Mouse (Mus musculus) stomach, embryonic 15.5 days (tissue): ENCODE measurements around the gene Aamdc. TPM values are rescaled to one million over a fixed set of nuclear protein-coding genes. Genes with fewer than 3 reads are reported as not detected.

Experiments used
- ATAC-seq: fragments of 200-750 bp; cut with Nextera tagmentation; 2 replicates; pipeline ENCODE4 v1.8.0; 2017; ENCODE audit warnings: low read depth, moderate number of reproducible peaks, moderate TSS enrichment; ENCODE audit not compliant: insufficient read depth, low FRiP score
- H3K27ac ChIP-seq: fragments of 300-500 bp; sonication (generic); 2 replicates; pipeline ENCODE4 v1.5.1; 2015; ENCODE audit warnings: mild to moderate bottlenecking, inconsistent platforms
- H3K27me3 ChIP-seq: fragments of 300-500 bp; sonication (generic); replicated peaks from 2 replicates; pipeline ENCODE4 v1.6.1; 2015; ENCODE audit warnings: inconsistent platforms
- H3K36me3 ChIP-seq: fragments of 300-500 bp; sonication (generic); 2 replicates; pipeline ENCODE4 v1.6.1; 2015; ENCODE audit warnings: inconsistent platforms
- H3K4me1 ChIP-seq: fragments of 300-500 bp; sonication (generic); 2 replicates; pipeline ENCODE4 v1.6.1; 2015; ENCODE audit warnings: inconsistent platforms
- H3K4me2 ChIP-seq: fragments of 300-500 bp; sonication (generic); 2 replicates; pipeline ENCODE4 v1.6.1; 2015; ENCODE audit warnings: mild to moderate bottlenecking, inconsistent platforms
- H3K4me3 ChIP-seq: fragments of 300-500 bp; sonication (generic); replicated peaks from 2 replicates; pipeline ENCODE4 v1.5.1; 2015; ENCODE audit warnings: inconsistent platforms
- H3K9ac ChIP-seq: fragments of 300-500 bp; sonication (generic); 2 replicates; pipeline ENCODE4 v1.6.1; 2015; ENCODE audit warnings: inconsistent platforms
- H3K9me3 ChIP-seq: fragments of 300-500 bp; sonication (generic); 2 replicates; pipeline ENCODE4 v1.6.1; 2016; ENCODE audit warnings: inconsistent platforms
- whole genome bisulfite sequencing: fragments of 180-500 bp; shearing (Covaris S2); methylation state at CpG from one replicate; pipeline ENCODE4 v1.1.7; 2015; 5-methylcytosine and 5-hydroxymethylcytosine counted together
- polyA plus RNA-seq: library from polyadenylated mRNA; unstranded; fragments of >200 nt; fragmentation: Nextera tagmentation; extraction: Ambion mirVana; gene quantifications from 2 replicates; pipeline ENCODE4 v1.2.1, GENCODE M21; 2015

Aamdc gene
- polyA plus RNA-seq, 1 experiment from 2014 or later = 51.9 TPM

GRCm38 (mm10) chr7:97500555-97501209, 78.6 kb downstream of the Aamdc start:
- Histone ChIP-seq H3K4me1 (no peaks in the 10 kb centered on the region), H3K4me2 (no peak overlapping the region), H3K9me3 (no peaks in the 10 kb centered on the region), H3K27me3 (no peaks in the 10 kb centered on the region), H3K4me3 (no peak overlapping the region), H3K9ac (no peak overlapping the region), H3K27ac (no peak overlapping the region), H3K36me3 (peaks cover 17% of the 10 kb centered on the region)
- 71% methylated on average over 5 of the region's 5 CpGs for WGBS
- no peak for ATAC-seq

Other genes starting within 250 kb of the Aamdc start
- gene Usp35, start 247.5 kb downstream of the Aamdc start, polyA plus RNA-seq = 1.8 and 2.2 TPM in 2 replicates
- gene Kctd21, start 247.2 kb downstream of the Aamdc start, polyA plus RNA-seq = 3.7 and 4.2 TPM in 2 replicates
- gene Alg8, start 207.9 kb downstream of the Aamdc start, polyA plus RNA-seq = 46.2 and 46.9 TPM in 2 replicates
- 338 and 367 TPM in 2 replicates for gene Ndufc2, start 179.5 kb downstream of the Aamdc start, polyA plus RNA-seq
- gene Thrsp, start 161.8 kb downstream of the Aamdc start, polyA plus RNA-seq = 1.0 and 1.7 TPM in 2 replicates
- gene Kctd14, start 128.2 kb downstream of the Aamdc start, polyA plus RNA-seq = 21.1 and 22.3 TPM in 2 replicates
- 44.1 and 47.2 TPM in 2 replicates for gene Ints4, start 98.5 kb downstream of the Aamdc start, polyA plus RNA-seq
- 19.5 and 22.9 TPM in 2 replicates for gene Rsf1, start 392 bp upstream of the Aamdc start, polyA plus RNA-seq
- 152 and 156 TPM in 2 replicates for gene Clns1a, start 117.1 kb upstream of the Aamdc start, polyA plus RNA-seq
- 19.0 and 21.2 TPM in 2 replicates for gene Aqp11, start 158.8 kb upstream of the Aamdc start, polyA plus RNA-seq
- 27.2 and 30.3 TPM in 2 replicates for gene Pak1, start 209.0 kb upstream of the Aamdc start, polyA plus RNA-seq